Mouse (Mus musculus) lung, embryonic 16.5 days (tissue): ENCODE measurements around the gene Chpf. TPM values are rescaled to one million over a fixed set of nuclear protein-coding genes. Genes with fewer than 3 reads are reported as not detected.

Experiments
- ATAC-seq: fragments of 200-750 bp; cut with Nextera tagmentation; 2 replicates; pipeline ENCODE4 v1.8.0; 2017; ENCODE audit warnings: low read depth, mild to moderate bottlenecking, moderate library complexity
- H3K27ac ChIP-seq: fragments of 300-500 bp; sonication (generic); 2 replicates; pipeline ENCODE4 v1.5.1; 2014; ENCODE audit warnings: mild to moderate bottlenecking, control low read depth, low read length
- H3K27me3 ChIP-seq: fragments of 300-500 bp; sonication (generic); 2 replicates; pipeline ENCODE4 v1.6.1; 2014; ENCODE audit warnings: low read depth, low read length, mixed read lengths; ENCODE audit not compliant: control insufficient read depth, insufficient read depth
- H3K36me3 ChIP-seq: fragments of 300-500 bp; sonication (generic); 2 replicates; pipeline ENCODE4 v1.6.1; 2014; ENCODE audit warnings: low read length; ENCODE audit not compliant: control insufficient read depth, insufficient read depth
- H3K4me1 ChIP-seq: fragments of 300-500 bp; sonication (generic); replicated peaks from 2 replicates; pipeline ENCODE4 v1.6.1; 2014; ENCODE audit warnings: low read length, mixed read lengths; ENCODE audit not compliant: control insufficient read depth, insufficient read depth
- H3K4me2 ChIP-seq: fragments of 300-500 bp; sonication (generic); 2 replicates; pipeline ENCODE4 v1.6.1; 2014; ENCODE audit warnings: low read depth, low read length, control low read depth
- H3K4me3 ChIP-seq: fragments of 300-500 bp; sonication (generic); 2 replicates; pipeline ENCODE4 v1.5.1; 2014; ENCODE audit warnings: mild to moderate bottlenecking, low read length, control low read depth
- H3K9ac ChIP-seq: fragments of 300-500 bp; sonication (generic); 2 replicates; pipeline ENCODE4 v1.6.1; 2014; ENCODE audit warnings: low read length, control low read depth
- H3K9me3 ChIP-seq: fragments of 300-500 bp; sonication (generic); 2 replicates; pipeline ENCODE4 v1.6.1; 2016; ENCODE audit warnings: low read length; ENCODE audit not compliant: control insufficient read depth
- WGBS: fragments of 180-500 bp; shearing (Covaris S2); extraction: QIAGEN DNeasy Blood & Tissue Kit; methylation state at CpG from one replicate; pipeline ENCODE4 v1.1.7; 2014; 5-methylcytosine and 5-hydroxymethylcytosine counted together
- polyA plus RNA-seq: library from polyadenylated mRNA; unstranded; fragments of >200 nt; fragmentation: Nextera tagmentation; extraction: Ambion mirVana; gene quantifications from 2 replicates; pipeline ENCODE4 v1.2.1, GENCODE M21; 2015

Gene Chpf
- polyA plus RNA-seq, 1 experiment from 2014 or later = 22.9 TPM

DNA sequence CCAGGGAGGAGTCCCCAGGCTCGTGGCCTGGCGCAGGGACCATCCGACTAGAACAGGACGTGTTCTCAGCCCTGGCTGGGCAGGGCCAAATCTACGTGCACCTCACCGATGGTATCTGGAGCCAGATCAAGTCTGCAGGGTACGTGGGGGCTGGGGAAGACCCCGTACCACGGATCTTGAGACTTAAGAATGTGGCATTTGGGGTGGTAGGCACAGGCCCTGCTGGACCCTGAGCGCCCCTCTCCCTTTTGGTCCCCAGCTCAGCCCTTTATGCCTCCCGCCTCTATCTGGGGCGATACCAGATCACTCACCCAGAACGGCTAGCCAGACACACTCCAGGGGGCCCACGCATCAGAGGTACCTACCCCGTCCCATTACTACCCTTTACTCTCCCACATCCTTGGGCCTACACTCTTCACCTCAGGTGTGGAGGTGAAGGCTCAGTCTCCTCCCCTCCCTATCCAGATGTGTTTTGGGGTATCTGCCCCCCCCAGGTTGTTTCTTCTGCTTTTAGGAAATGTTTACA lies 37.6 kb downstream of the Chpf start:
- Histone ChIP-seq H3K36me3 (peaks cover 2% of the 10 kb centered on the region), H3K9me3 (no peaks in the 10 kb centered on the region), H3K9ac (no peak overlapping the region), H3K27ac (no peak overlapping the region), H3K4me3 (no peak overlapping the region), H3K4me2 (no peak overlapping the region), H3K4me1 (peaks cover 24% of the 10 kb centered on the region), H3K27me3 (peaks cover 14% of the 10 kb centered on the region)
- no peak for ATAC-seq
- WGBS = 85% methylated on average over 15 of the region's 15 CpGs

- Histone ChIP-seq H3K27me3 (peaks cover 11% of the 10 kb centered on the region), H3K9ac (no peak overlapping the region), H3K4me1 (peaks cover 21% of the 10 kb centered on the region), H3K36me3 (peaks cover 2% of the 10 kb centered on the region), H3K4me3 (no peak overlapping the region), H3K9me3 (no peaks in the 10 kb centered on the region), H3K4me2 (no peak overlapping the region), H3K27ac (no peak overlapping the region)
- 90% methylated on average over 7 of the region's 7 CpGs for WGBS
- no peak for ATAC-seq
Observed at GRCm38 (mm10) chr1:75440661-75441060, 38.4 kb downstream of the Chpf start.

DNA sequence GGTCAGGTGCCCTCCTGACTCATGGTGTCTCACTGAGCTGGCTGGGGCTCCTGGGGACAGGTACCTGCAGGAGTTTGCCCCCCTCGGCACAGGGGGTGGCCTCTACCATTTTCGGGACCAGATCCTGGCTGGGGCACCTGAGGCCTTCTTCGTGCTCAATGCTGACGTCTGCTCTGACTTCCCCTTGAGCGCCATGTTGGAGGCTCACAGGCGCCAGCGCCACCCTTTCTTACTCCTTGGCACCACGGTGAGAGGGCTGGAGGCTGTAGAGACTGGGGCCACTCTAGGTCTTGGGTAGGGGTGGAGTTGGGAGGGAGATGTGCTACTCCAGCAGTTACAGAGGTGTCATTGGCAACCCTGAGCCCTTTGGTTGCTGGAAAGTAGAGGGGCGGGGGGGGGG lies 40.3 kb downstream of the Chpf start:
- ATAC-seq = no peak
- no peak overlapping the region for H3K4me3 ChIP-seq
- 78% methylated on average over 8 of the region's 9 CpGs for WGBS
- peaks cover 12% of the 10 kb centered on the region for H3K4me1 ChIP-seq
- no peaks in the 10 kb centered on the region for H3K9me3 ChIP-seq
- H3K27ac ChIP-seq = no peak overlapping the region
- H3K27me3 ChIP-seq = no peaks in the 10 kb centered on the region
- peaks cover 2% of the 10 kb centered on the region for H3K36me3 ChIP-seq
- no peak overlapping the region for H3K9ac ChIP-seq
- no peak overlapping the region for H3K4me2 ChIP-seq

GRCm38 (mm10) chr1:75435475-75436328 lies 43.4 kb downstream of the Chpf start, which contains the start of gene Gmppa:
Gene Gmppa, plus strand, starts transcription at chr1:75435930.
- Histone ChIP-seq H3K9me3 (no peaks in the 10 kb centered on the region), H3K27ac (peak within 1 kb of the TSS; percentile 48), H3K4me3 (peak within 1 kb of the TSS; percentile 76), H3K9ac (peak within 1 kb of the TSS; percentile 86), H3K4me1 (peaks cover 9% of the 10 kb centered on the region), H3K36me3 (peaks cover 1% of the 10 kb centered on the region; the same call in 1 of the 2 replicates), H3K27me3 (no peaks in the 10 kb centered on the region), H3K4me2 (peak within 1 kb of the TSS; percentile 74)
- WGBS = 5% methylated on average over 28 of the region's 28 CpGs
- peak; percentile 87 for ATAC-seq

GRCm38 (mm10) chr1:75425796-75426471 lies 53.2 kb downstream of the Chpf start:
- no peak for ATAC-seq
- Histone ChIP-seq H3K4me1 (peaks cover 13% of the 10 kb centered on the region), H3K4me3 (no peak overlapping the region), H3K9me3 (no peaks in the 10 kb centered on the region), H3K27me3 (peaks cover 37% of the 10 kb centered on the region), H3K4me2 (no peak overlapping the region), H3K9ac (no peak overlapping the region), H3K36me3 (no peaks in the 10 kb centered on the region), H3K27ac (no peak overlapping the region)
- WGBS = 20% methylated on average over 10 of the region's 10 CpGs

Other genes starting within 250 kb of the Chpf start
- gene A630095N17Rik, start 247.2 kb downstream of the Chpf start, polyA plus RNA-seq = not detected in 2 replicates
- 27.6 and 32.7 TPM in 2 replicates for gene Dnajb2, start 242.9 kb downstream of the Chpf start, polyA plus RNA-seq
- gene Ptprn, start 214.8 kb downstream of the Chpf start, polyA plus RNA-seq = 0.63 and 0.78 TPM in 2 replicates
- gene Resp18, start 200.9 kb downstream of the Chpf start, polyA plus RNA-seq = 1.6 and 2.1 TPM in 2 replicates
- gene Dnpep, start 161.3 kb downstream of the Chpf start, polyA plus RNA-seq = 118 and 122 TPM in 2 replicates
- 57.1 and 64.0 TPM in 2 replicates for gene Des, start 119.0 kb downstream of the Chpf start, polyA plus RNA-seq
- gene Speg, start 104.0 kb downstream of the Chpf start, polyA plus RNA-seq = 38.5 and 38.9 TPM in 2 replicates
- gene Gmppa, start 43.4 kb downstream of the Chpf start, polyA plus RNA-seq = 80.5 and 92.4 TPM in 2 replicates
- gene Asic4, start 28.9 kb downstream of the Chpf start, polyA plus RNA-seq = 0.05 and 0.11 TPM in 2 replicates
- gene Tmem198, start 225 bp upstream of the Chpf start, polyA plus RNA-seq = 0.65 and 1.3 TPM in 2 replicates
- 46.3 and 48.0 TPM in 2 replicates for gene Obsl1, start 27.1 kb upstream of the Chpf start, polyA plus RNA-seq
- 3.8 and 4.1 TPM in 2 replicates for gene Inha, start 27.8 kb upstream of the Chpf start, polyA plus RNA-seq
- 19.5 and 20.0 TPM in 2 replicates for gene Stk11ip, start 42.2 kb upstream of the Chpf start, polyA plus RNA-seq
- gene Slc4a3, start 67.0 kb upstream of the Chpf start, polyA plus RNA-seq = 10.2 and 12.3 TPM in 2 replicates